Mouse (Mus musculus): ENCODE data around the gene Wdpcp. TPM values are rescaled to one million over a fixed set of nuclear protein-coding genes. Genes with fewer than 3 reads are reported as not detected.
"Not testable (repeated sequence)": the region's sequence is repeated elsewhere in the genome, so short reads cannot be mapped to it uniquely, and the experiment has no call there.

The Wdpcp gene
- 12.1 TPM in 2 replicates for polyA plus RNA-seq (2015; fragmentation: Nextera tagmentation; extraction: Ambion mirVana)

DNA sequence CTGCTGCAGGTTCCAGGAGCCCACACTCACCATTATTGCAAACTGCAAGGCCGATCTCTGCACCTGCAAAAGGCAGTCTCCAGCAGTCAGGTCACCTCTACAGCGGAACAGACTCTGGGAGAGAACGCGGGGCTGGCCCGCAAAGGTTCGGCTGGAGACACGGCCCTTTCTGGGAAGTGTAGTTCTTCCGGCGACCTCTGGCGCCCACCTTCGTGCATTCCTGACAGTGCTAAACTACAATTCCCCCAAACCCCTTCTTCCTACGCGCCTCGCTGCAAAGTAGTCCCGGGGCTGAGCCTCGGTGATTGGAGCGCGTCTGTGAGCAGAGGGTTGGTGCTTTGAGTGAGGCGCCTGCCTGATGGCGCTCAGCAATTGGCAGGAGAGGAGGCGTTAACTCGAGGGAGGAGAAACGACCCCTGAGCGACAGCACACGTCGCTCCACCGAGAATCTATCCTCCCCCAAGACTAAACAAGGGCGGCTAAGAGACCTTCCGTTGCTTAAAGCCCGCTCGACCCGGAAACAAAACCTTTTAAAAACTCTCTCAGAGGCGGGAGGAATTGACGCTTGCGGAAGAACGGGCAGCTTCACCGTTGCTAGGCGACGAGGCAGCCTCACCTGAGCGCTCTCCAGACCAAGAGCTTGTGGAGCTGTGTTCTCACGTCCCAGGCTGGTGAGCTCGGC lies at the start of gene Wdpcp, which contains the start of gene Mdh1:
TSS of gene Wdpcp (plus strand) at position 536 of the 682 bp plus-strand sequence.
TSS of gene Mdh1 (minus strand) at position 668 of the 682 bp plus-strand sequence.
- Histone ChIP-seq H3K27ac (peak within 1 kb of the TSS; percentile 73), H3K9me3 (no peaks in the 10 kb centered on the region), H3K4me2 (peak within 1 kb of the TSS; percentile 77), H3K36me3 (0 out of 2 replicates have a peak, but pooled peaks cover under 1% of the 10 kb centered on the region), H3K4me1 (peaks cover 23% of the 10 kb centered on the region), H3K4me3 (peak within 1 kb of the TSS; percentile 72), H3K9ac (peak within 1 kb of the TSS; percentile 82), H3K27me3 (no peaks in the 10 kb centered on the region)
- ATAC-seq (ENCODE audit: insufficient number of reproducible peaks, insufficient read depth, low FRiP score, low TSS enrichment, low read depth): peak; percentile 99
- WGBS: under 1% methylated on average over 42 of the region's 42 CpGs

DNA sequence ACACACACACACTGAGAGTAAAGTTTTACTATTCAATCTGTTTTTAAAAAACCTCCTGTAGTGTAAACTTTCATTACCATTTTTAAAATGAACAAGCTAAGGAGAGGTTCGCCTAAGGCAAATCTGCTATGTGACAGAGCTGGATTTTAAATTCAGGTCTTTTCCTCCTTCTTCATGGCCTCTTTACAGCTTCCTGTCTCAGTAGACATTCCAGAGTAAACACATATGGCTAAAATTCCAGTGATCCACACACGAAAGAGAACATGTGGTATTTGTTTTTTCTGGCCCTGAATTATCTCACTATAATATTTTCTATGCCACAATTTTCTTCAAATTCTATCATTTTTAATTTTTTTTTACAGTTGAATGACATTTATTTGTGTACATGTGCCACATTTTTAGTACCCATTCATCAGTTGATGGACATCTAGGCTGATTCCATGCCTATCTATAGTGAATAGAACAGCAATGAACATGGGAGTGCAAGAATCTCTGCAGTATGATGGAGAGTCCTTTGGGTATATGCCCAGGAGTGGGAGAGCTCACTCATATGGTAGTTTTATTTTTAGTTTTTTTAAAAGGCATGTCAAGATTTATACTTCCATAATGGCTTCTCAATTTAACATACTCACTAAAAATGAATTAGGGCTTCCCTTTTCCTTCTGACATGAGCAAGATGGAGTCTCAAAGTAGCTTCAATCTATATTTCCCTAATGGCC lies 43.2 kb upstream of the Wdpcp start:
- Histone ChIP-seq H3K4me1 (no peaks in the 10 kb centered on the region), H3K27ac (no peak overlapping the region), H3K36me3 (no peaks in the 10 kb centered on the region), H3K4me3 (no peak overlapping the region), H3K4me2 (no peak overlapping the region), H3K9me3 (no peaks in the 10 kb centered on the region), H3K27me3 (no peaks in the 10 kb centered on the region), H3K9ac (no peak overlapping the region)
- ATAC-seq (ENCODE audit: insufficient number of reproducible peaks, insufficient read depth, low FRiP score, low TSS enrichment, low read depth): no peak
- WGBS: 27% methylated on average over 2 of the region's 2 CpGs

DNA sequence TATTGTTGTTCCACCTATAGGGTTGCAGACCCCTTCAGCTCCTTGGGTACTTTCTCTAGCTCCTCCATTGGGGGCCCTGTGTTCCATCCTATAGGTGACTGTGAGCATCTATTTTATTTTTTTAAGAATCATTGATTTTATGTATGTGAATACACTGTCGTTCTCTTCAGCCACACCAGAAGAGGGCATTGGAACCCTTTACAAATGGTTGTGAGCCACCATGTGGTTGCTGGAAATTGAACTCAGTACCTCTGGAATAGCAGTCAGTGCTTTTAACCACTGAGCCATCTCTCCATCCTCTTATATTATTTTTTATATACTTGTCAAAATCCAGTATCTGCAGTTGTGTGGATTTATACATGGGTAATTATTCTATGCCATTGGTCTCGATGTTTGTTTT lies 41.2 kb upstream of the Wdpcp start:
- not testable (repeated sequence) for H3K27ac ChIP-seq; H3K9me3 ChIP-seq; H3K4me3 ChIP-seq; H3K4me2 ChIP-seq; H3K4me1 ChIP-seq; H3K27me3 ChIP-seq; ATAC-seq (ENCODE audit: insufficient number of reproducible peaks, insufficient read depth, low FRiP score, low TSS enrichment, low read depth); H3K36me3 ChIP-seq; H3K9ac ChIP-seq
- WGBS: 88% methylated on average over 2 of the region's 2 CpGs

DNA sequence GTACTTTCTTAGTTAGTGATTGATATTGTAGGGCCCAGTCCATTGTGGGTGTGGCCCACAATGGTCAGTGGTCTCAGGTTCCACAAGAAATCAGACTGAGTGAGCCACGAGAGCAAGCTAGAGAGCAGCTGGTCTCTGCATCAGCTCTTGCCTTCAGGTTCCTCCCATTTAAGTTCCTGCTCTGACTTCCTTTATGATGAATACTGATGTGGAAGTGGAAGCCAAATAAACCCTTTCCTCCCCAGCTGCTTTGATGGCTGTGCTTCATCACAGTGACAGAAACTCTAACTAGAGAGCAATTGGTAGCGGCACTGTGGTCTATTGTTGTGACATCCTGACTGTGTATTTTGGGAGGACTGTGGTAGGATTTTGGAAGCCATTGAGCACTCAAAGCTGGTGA lies 32.0 kb upstream of the Wdpcp start:
- H3K4me3 ChIP-seq: no peak overlapping the region
- ATAC-seq (ENCODE audit: insufficient number of reproducible peaks, insufficient read depth, low FRiP score, low TSS enrichment, low read depth): no peak
- H3K9ac ChIP-seq: no peak overlapping the region
- no peaks in the 10 kb centered on the region for H3K9me3 ChIP-seq
- H3K27ac ChIP-seq: no peak overlapping the region
- no peak overlapping the region for H3K4me2 ChIP-seq
- no peaks in the 10 kb centered on the region for H3K27me3 ChIP-seq
- 61% methylated on average over 2 of the region's 2 CpGs for WGBS
- no peaks in the 10 kb centered on the region for H3K4me1 ChIP-seq
- H3K36me3 ChIP-seq: no peaks in the 10 kb centered on the region

DNA sequence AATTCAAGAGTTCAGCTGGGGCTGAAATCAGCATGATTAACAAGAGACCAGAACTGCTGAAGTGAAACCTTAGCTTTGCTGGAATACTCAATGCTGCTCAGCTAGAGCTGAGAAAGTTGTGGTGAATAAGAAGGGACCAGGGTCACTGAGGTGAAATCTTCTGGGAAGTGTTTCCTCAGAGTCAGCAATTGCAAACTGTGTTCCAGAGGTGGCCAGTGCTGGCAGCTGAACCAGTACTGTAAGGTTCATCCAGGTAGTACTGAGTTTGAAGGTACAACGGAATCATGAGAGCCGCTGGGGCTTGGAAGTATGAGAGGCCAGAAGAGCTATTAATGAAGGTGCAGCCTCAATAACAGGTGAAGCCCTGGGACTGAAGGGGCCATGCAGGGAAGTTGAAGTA lies 31.4 kb upstream of the Wdpcp start:
- no peak overlapping the region for H3K4me3 ChIP-seq
- H3K9me3 ChIP-seq: no peaks in the 10 kb centered on the region
- no peak overlapping the region for H3K27ac ChIP-seq
- WGBS: 92% methylated on average over 2 of the region's 2 CpGs
- no peaks in the 10 kb centered on the region for H3K36me3 ChIP-seq
- H3K4me2 ChIP-seq: no peak overlapping the region
- no peaks in the 10 kb centered on the region for H3K27me3 ChIP-seq
- no peak overlapping the region for H3K9ac ChIP-seq
- no peaks in the 10 kb centered on the region for H3K4me1 ChIP-seq
- no peak for ATAC-seq (ENCODE audit: insufficient number of reproducible peaks, insufficient read depth, low FRiP score, low TSS enrichment, low read depth)

DNA sequence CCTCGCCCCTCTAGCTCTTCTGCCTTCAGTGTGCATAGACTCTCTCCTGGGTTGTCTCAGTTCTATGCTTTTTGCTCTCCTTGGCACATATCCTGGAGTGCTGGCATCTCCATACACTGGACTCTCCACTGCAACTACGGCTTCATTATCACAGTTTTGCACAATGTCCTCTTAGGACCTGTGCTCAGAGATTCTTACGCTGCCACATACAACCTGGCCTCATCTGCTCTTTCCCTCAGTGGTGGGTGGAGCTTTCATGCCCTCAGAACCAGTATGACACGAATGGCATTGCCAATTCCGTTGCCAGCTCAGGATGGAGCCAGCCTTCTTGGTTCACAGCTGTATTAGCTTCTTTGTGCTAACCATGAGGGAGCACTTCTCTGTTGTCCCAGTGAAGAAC lies 29.3 kb upstream of the Wdpcp start:
- no peaks in the 10 kb centered on the region for H3K27me3 ChIP-seq
- H3K27ac ChIP-seq: no peak overlapping the region
- 79% methylated on average over 5 of the region's 5 CpGs for WGBS
- H3K4me2 ChIP-seq: no peak overlapping the region
- H3K36me3 ChIP-seq: no peaks in the 10 kb centered on the region
- H3K4me1 ChIP-seq: no peaks in the 10 kb centered on the region
- no peak for ATAC-seq (ENCODE audit: insufficient number of reproducible peaks, insufficient read depth, low FRiP score, low TSS enrichment, low read depth)
- H3K9ac ChIP-seq: no peak overlapping the region
- no peaks in the 10 kb centered on the region for H3K9me3 ChIP-seq
- no peak overlapping the region for H3K4me3 ChIP-seq

DNA sequence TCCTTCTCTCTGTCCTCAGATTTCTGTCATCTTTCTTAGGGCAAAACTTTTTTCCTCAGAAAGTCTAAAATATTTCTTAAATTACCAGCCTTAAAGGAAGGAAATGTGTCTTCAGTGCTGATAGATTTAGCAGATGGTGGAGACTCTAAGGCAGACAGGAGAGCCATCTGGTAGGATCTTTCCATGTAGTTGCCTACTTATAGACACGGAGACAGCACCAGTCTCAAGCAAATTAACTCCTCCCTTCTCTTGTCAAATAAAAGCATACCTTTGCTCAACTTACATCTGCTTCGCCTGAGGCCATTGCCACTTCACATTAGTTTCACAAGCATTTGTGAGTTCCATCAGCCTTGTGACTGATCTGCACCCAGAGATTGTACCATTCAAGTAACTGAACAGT lies 27.0 kb upstream of the Wdpcp start:
- 43% methylated on average over 2 of the region's 2 CpGs for WGBS

DNA sequence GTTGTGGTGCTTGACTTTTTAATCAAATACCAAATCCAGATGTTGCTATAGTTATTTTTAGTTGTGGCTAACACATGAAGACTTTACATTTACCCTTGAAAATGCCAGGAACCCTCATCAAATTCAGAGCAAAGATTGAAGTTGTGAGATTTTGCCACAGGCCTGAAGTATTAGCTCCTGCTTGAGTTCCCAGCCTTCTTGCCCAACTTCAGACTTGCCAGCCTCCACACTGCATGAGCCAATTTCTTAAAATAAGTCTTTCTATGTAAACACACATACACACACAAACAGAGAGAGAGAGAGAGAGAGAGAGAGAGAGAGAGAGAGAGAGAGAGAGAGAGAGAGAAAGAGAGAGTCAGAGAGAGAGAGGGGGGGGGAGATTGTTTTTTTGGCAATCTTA lies 26.1 kb upstream of the Wdpcp start:
- Histone ChIP-seq H3K36me3 (no peaks in the 10 kb centered on the region), H3K27me3 (no peaks in the 10 kb centered on the region), H3K9ac (no peak overlapping the region), H3K4me1 (no peaks in the 10 kb centered on the region), H3K4me2 (no peak overlapping the region), H3K27ac (no peak overlapping the region), H3K4me3 (no peak overlapping the region), H3K9me3 (no peaks in the 10 kb centered on the region)
- ATAC-seq (ENCODE audit: insufficient number of reproducible peaks, insufficient read depth, low FRiP score, low TSS enrichment, low read depth): no peak

More for the DNA sequence above, 27.0 kb upstream of the Wdpcp start:
- Histone ChIP-seq H3K4me1 (no peaks in the 10 kb centered on the region), H3K4me2 (no peak overlapping the region), H3K9me3 (no peaks in the 10 kb centered on the region), H3K27ac (no peak overlapping the region), H3K9ac (no peak overlapping the region), H3K36me3 (no peaks in the 10 kb centered on the region), H3K4me3 (no peak overlapping the region), H3K27me3 (no peaks in the 10 kb centered on the region)
- no peak for ATAC-seq (ENCODE audit: insufficient number of reproducible peaks, insufficient read depth, low FRiP score, low TSS enrichment, low read depth)

DNA sequence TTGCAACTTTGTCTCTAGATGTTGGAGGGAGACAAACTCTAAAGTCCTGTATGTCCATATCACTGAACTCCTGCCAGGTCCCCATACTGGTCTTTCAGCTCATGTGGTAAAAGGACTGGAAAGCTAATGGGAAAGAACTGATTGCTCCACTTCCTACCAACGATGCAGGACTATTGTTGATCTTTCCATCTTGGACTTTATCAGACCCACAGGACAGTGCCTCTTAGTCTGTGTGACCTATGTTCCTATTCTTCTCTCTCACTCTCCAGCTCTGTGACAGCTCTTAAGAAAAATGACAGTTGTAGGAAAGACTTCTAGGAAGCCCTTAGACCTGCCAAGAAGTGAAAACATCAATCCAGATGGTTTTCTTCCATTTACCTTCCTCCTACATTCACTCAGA lies 25.4 kb upstream of the Wdpcp start:
- ATAC-seq (ENCODE audit: insufficient number of reproducible peaks, insufficient read depth, low FRiP score, low TSS enrichment, low read depth): no peak
- no peak overlapping the region for H3K4me3 ChIP-seq
- H3K27me3 ChIP-seq: no peaks in the 10 kb centered on the region
- no peaks in the 10 kb centered on the region for H3K4me1 ChIP-seq
- WGBS: 83% methylated on average over 1 of the region's 1 CpGs
- H3K27ac ChIP-seq: no peak overlapping the region
- H3K4me2 ChIP-seq: no peak overlapping the region
- H3K9me3 ChIP-seq: no peaks in the 10 kb centered on the region
- no peaks in the 10 kb centered on the region for H3K36me3 ChIP-seq
- H3K9ac ChIP-seq: no peak overlapping the region

DNA sequence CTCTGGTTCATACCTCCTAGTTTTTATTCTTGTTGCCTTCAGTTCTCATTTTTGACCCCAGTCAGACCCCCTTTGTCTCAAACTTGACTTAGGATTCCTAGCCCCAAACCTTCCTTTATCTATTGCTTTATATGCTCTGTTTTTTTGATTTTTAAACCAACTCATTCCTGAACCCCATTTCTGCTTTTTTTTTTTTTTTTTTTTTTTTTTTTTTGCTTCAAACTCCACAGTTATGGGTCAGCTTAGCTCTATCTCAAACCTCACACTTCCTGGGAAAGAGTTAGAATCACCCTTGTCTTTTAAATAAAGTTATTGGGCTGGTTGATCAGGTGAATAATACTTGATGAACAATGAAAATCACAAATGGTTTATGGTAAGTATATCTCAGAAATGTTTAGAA lies 24.5 kb upstream of the Wdpcp start:
- no peak overlapping the region for H3K9ac ChIP-seq
- no peaks in the 10 kb centered on the region for H3K36me3 ChIP-seq
- no peaks in the 10 kb centered on the region for H3K9me3 ChIP-seq
- H3K4me3 ChIP-seq: no peak overlapping the region
- no peaks in the 10 kb centered on the region for H3K4me1 ChIP-seq
- H3K27ac ChIP-seq: no peak overlapping the region
- H3K27me3 ChIP-seq: no peaks in the 10 kb centered on the region
- no peak for ATAC-seq (ENCODE audit: insufficient number of reproducible peaks, insufficient read depth, low FRiP score, low TSS enrichment, low read depth)
- no peak overlapping the region for H3K4me2 ChIP-seq

DNA sequence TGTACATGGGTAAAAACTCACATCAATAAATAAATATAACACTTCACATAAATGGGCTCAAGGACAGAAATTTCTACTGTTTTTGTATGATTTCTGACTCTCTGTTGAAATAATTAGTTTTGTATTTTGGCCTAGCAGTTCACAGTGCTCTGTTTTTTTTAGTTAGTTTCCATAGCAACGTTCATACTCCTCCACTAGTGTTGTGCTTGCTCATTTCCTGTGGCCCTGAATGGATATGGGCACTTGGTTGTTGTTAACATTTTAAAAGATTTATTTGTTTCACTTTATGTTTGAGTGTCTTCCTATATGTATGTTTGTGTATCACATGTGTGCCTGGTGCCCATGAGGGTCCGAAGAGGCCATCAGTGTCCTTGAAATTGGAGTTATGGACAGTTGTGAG lies 23.0 kb upstream of the Wdpcp start:
- Histone ChIP-seq H3K9ac (no peak overlapping the region), H3K9me3 (no peaks in the 10 kb centered on the region), H3K4me1 (no peaks in the 10 kb centered on the region), H3K36me3 (no peaks in the 10 kb centered on the region), H3K27ac (no peak overlapping the region), H3K4me2 (no peak overlapping the region), H3K27me3 (no peaks in the 10 kb centered on the region), H3K4me3 (no peak overlapping the region)
- 85% methylated on average over 2 of the region's 2 CpGs for WGBS
- ATAC-seq (ENCODE audit: insufficient number of reproducible peaks, insufficient read depth, low FRiP score, low TSS enrichment, low read depth): no peak

DNA sequence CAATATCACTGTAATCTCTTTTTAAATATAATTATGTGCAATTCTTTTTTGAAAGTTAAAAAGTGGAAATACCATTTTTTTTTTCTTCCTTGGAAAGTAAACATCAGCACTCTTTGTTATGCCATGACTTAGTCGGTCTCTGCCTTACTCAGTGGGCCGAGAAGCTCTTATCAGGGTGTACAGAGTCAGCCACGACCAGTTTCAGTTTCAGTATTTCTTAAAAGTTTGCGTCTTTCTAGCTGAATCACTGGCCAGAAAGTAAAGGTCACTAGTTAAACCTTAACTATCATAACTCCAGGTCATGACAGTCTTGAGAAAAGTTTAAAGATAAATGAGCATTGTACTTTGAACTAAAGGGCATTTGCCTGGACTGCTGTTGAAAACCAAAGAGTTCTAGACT lies 22.3 kb upstream of the Wdpcp start:
- no peak for ATAC-seq (ENCODE audit: insufficient number of reproducible peaks, insufficient read depth, low FRiP score, low TSS enrichment, low read depth)
- Histone ChIP-seq H3K4me3 (no peak overlapping the region), H3K4me2 (no peak overlapping the region), H3K27me3 (no peaks in the 10 kb centered on the region), H3K36me3 (no peaks in the 10 kb centered on the region), H3K4me1 (no peaks in the 10 kb centered on the region), H3K27ac (no peak overlapping the region), H3K9ac (no peak overlapping the region), H3K9me3 (no peaks in the 10 kb centered on the region)
- WGBS: 87% methylated on average over 4 of the region's 4 CpGs

All from embryonic facial prominence, embryonic 13.5 days (tissue).